Mouse (Mus musculus) small intestine, adult 2 months (tissue): ENCODE data around the gene Ston2. TPM values are rescaled to one million over a fixed set of nuclear protein-coding genes. Genes with fewer than 3 reads are reported as not detected.

Source experiments
- H3K27ac ChIP-seq: fragments of 200-500 bp; 2 replicates; pipeline ENCODE4 v1.5.1; 2012; ENCODE audit warnings: low read depth, low read length, control low read depth, inconsistent platforms; ENCODE audit not compliant: insufficient read depth
- H3K27me3 ChIP-seq: fragments of 200-500 bp; 2 replicates; pipeline ENCODE4 v1.6.1; 2012; ENCODE audit warnings: mild to moderate bottlenecking, moderate library complexity, low read length, inconsistent platforms; ENCODE audit not compliant: control insufficient read depth, insufficient read depth
- H3K36me3 ChIP-seq: fragments of 200-500 bp; 2 replicates; pipeline ENCODE4 v1.6.1; 2012; ENCODE audit warnings: mild to moderate bottlenecking, low read length, control low read depth, inconsistent platforms; ENCODE audit not compliant: control insufficient read depth, insufficient read depth
- H3K4me1 ChIP-seq: fragments of 200-500 bp; 2 replicates; pipeline ENCODE4 v1.6.1; 2012; ENCODE audit warnings: low read length, inconsistent platforms, mixed read lengths; ENCODE audit not compliant: control insufficient read depth, insufficient read depth, insufficient read length
- H3K4me3 ChIP-seq: fragments of 200-500 bp; 2 replicates; pipeline ENCODE4 v1.5.1; 2012; ENCODE audit warnings: low read depth, mild to moderate bottlenecking, control low read depth, inconsistent platforms, low read length, moderate library complexity
- CTCF ChIP-seq: fragments of 200-500 bp; IDR thresholded peaks from 2 replicates; pipeline ENCODE4 v1.5.1; 2012; ENCODE audit warnings: low read depth, mild to moderate bottlenecking, control low read depth, inconsistent platforms, low read length, moderate library complexity, mixed read lengths; ENCODE audit not compliant: insufficient replicate concordance, insufficient read length; ENCODE audit errors: extremely low read depth
- POLR2A ChIP-seq: fragments of 200-500 bp; IDR thresholded peaks from 2 replicates; pipeline ENCODE4 v1.6.1; 2012; ENCODE audit warnings: low read depth, mild to moderate bottlenecking, control low read depth, inconsistent platforms, low read length, moderate library complexity
- WGBS: fragments of 180-500 bp; shearing (Covaris S2); methylation state at CpG from one replicate; pipeline ENCODE4 v1.1.7; 2018; 5-methylcytosine and 5-hydroxymethylcytosine counted together
- polyA plus RNA-seq: library from polyadenylated mRNA; depleted of rRNA; stranded (reverse); fragments of >200 nt; gene quantifications from 2 replicates; pipeline ENCODE4 v1.2.3, GENCODE M21; 2012

The Ston2 gene
- polyA plus RNA-seq, 1 experiment = 13.1 TPM

DNA sequence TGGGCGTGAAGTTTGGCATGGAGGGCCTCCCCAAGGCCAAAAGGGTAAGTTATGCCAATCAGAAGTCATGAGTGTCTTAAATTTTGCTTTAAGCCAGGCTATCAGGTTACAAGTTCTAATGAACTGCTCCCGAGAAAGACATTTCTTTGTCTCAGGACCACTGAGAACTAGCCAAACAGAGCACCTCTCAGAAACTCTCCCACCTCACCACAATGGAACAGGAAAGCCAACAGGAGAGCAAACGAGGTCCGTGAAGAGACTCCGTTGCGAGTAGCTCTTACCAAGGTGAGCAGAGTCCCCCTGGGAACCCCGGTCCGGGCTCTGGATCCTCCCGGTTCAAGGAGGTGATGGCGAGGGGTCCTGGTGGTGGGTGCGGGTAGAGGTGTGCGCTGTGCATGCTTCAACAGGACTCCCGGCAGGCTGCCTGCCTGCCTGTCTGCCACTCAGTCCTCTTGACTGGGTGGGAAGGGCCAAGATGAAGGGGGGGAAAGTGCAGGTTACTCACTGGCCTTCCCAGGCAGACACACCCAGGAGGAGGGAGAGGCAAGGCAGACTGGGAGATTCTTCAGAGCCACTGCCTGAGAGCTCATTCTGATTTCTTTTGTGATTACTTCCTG is 102.4 kb downstream of the Ston2 start:
- H3K4me1 ChIP-seq = peaks cover 18% of the 10 kb centered on the region; the same call in 1 of the 2 replicates
- peak overlapping the region; percentile 54 for H3K27ac ChIP-seq
- H3K4me3 ChIP-seq = peak overlapping the region; percentile 61
- TF ChIP-seq CTCF (no peak), POLR2A (peak; percentile 58)
- no peaks in the 10 kb centered on the region for H3K27me3 ChIP-seq
- 23% methylated on average over 13 of the region's 13 CpGs for WGBS
- H3K36me3 ChIP-seq = no peaks in the 10 kb centered on the region

DNA sequence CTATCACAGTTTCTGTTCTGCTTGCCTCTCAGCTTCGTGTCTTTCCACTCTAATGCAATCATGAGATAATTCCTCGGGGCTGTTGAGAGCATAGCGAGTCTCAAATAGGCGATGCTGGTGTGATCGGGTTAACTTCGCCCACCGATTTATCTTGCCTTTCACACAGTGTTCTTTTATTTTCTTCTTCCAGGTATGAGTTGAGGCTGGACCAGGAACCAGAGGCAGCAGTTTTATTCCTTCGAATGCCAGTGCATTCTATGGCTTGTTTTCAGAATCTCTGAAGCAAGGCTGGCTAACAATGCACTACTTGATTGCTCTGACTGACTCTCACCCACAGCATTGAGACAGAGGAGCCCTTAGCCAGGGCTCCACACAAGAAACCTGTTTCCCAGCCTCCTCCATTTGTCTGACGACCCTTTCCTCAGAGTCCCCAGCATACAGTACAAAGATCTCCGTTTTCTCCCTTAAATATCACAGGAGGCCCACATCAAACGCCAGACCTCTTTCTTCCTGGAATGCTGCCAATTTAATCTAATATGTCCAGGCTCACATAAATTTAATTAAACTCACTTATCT is 103.3 kb downstream of the Ston2 start:
- Histone ChIP-seq H3K36me3 (no peaks in the 10 kb centered on the region), H3K27me3 (no peaks in the 10 kb centered on the region), H3K4me3 (peak overlapping the region; percentile 25; the same call in 1 of the 2 replicates), H3K27ac (no peak overlapping the region), H3K4me1 (peaks cover 18% of the 10 kb centered on the region; the same call in 1 of the 2 replicates)
- no peak for TF ChIP-seq CTCF
- TF ChIP-seq POLR2A = no peak
- 47% methylated on average over 11 of the region's 11 CpGs for WGBS

DNA sequence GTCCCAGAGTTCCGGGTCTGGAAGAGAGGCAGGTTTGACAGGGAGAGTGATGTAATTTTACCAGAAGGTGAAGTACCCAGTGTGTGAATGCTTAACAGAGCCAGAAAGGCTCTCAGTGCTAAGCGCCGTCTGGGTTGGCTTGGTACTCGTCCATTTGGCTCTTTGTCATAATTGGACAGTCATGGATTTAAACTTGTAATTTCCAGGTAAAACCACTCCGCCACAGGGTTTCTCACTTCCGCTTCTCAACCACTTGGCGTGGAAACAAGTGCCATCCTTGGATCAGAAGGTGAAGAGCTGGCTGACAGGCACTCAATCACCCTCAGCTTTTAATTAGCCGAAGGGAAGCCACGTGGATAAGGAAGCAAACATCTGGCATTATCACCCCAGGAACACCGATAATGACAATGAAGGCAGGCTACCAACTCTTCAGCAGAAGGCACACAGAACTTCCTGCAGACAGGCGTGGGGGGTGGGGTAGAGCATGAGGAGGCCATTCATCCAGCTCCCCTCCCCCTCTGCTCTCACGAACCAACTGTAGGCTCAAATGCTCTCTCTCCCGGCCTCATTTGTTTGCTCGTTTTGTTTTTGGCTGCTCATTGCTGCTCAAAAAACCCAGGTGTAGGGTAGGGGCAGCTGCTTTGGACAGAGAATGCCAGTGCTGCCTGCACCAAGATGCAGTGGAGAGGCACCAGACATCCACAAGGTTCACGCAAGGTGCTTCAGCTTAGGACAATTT is 103.9 kb downstream of the Ston2 start:
- 14% methylated on average over 15 of the region's 15 CpGs for WGBS
- Histone ChIP-seq H3K4me1 (peaks cover 18% of the 10 kb centered on the region; the same call in 1 of the 2 replicates), H3K4me3 (peak overlapping the region; percentile 25), H3K27me3 (no peaks in the 10 kb centered on the region), H3K36me3 (no peaks in the 10 kb centered on the region), H3K27ac (no peak overlapping the region)
- no peak for TF ChIP-seq POLR2A
- no peak for TF ChIP-seq CTCF

DNA sequence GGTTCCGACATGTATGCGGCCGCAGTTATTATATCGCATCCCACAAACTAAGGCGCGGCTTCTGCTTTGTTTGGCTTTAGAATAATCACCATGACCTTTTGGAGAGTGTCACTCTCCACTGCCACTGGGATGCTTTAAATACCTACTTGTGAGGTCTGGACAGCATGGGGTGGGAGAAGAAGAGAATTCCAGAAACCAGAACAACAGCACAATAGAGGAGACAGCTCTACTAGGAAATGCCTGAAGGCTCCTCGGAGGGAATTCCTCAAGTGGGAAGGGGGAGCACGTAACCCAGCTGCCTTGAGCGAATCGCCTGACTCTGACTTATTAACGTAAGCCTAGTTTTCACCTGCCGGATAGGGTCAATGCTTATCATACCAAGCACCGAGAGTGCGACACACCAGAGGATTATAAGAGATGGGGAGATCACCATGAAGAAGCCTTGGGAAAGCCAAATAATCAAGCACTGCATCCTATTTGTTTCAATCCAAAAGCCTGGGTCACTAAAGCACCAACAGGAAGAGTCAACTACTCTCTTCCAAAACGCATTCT is 104.6 kb downstream of the Ston2 start:
- WGBS = 54% methylated on average over 15 of the region's 15 CpGs
- Histone ChIP-seq H3K4me1 (peaks cover 18% of the 10 kb centered on the region; the same call in 1 of the 2 replicates), H3K36me3 (no peaks in the 10 kb centered on the region), H3K4me3 (no peak overlapping the region), H3K27ac (no peak overlapping the region), H3K27me3 (no peaks in the 10 kb centered on the region)
- TF ChIP-seq CTCF (no peak), POLR2A (no peak)

DNA sequence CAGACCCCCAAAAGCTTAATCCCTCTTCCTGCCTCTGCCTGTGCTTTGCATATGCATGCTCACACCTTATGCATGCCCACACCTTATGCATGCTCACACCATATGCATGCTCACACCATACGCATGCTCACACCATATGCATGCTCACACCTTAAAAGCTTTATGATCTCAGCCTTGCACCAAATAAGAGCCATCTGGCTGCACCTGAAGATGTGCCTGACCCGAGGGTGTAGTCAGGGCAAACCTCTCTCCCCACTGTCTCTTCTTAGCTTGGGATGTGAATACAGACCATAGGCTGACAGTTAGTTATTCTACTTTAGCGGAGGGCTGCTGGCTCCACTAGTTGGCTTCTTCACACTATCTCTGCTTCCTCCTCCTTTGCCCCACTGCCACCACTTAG is 105.1 kb downstream of the Ston2 start:
- 78% methylated on average over 3 of the region's 3 CpGs for WGBS
- TF ChIP-seq CTCF (no peak), POLR2A (no peak)
- peaks cover 18% of the 10 kb centered on the region; the same call in 1 of the 2 replicates for H3K4me1 ChIP-seq
- H3K4me3 ChIP-seq = no peak overlapping the region
- no peaks in the 10 kb centered on the region for H3K36me3 ChIP-seq
- H3K27ac ChIP-seq = no peak overlapping the region
- H3K27me3 ChIP-seq = no peaks in the 10 kb centered on the region

DNA sequence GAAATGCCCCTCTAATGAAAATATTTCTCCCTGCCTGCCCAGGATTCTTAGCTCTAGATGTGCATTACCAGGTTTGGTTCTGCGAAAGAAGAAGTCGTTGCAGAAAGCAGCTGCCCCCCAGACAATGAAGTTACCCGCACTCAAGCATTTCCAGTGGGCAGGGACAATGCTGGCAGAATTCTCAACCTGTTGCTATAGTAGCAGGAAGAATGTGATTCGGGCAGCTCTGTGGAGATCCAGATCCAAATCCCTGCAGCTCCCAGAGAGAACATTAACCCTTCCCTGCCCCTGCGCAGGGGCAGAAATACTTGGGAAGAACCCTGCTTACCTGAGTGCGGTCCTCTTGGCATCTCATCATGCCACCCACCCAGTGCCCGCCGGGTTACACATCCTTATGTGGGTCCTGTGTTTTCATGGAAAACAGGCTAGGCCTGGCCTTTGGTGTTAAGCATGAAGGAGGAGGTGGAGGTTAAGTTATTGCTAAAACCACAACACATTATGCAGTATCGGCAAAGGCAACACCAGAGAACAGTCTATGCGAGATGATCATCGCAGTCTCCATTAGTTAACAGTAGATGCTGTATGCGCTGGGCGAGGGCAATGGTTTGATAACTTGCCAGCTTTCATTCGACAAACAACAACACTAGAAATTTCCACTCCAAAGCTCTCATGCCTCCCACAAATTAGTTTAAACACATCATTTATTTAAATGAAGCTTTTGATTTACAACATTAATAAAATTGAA is 108.7 kb downstream of the Ston2 start:
- H3K4me1 ChIP-seq = peaks cover 17% of the 10 kb centered on the region; the same call in 1 of the 2 replicates
- H3K27ac ChIP-seq = no peak overlapping the region
- no peaks in the 10 kb centered on the region for H3K36me3 ChIP-seq
- TF ChIP-seq POLR2A (no peak), CTCF (no peak)
- 87% methylated on average over 14 of the region's 14 CpGs for WGBS
- H3K27me3 ChIP-seq = no peaks in the 10 kb centered on the region
- no peak overlapping the region for H3K4me3 ChIP-seq

DNA sequence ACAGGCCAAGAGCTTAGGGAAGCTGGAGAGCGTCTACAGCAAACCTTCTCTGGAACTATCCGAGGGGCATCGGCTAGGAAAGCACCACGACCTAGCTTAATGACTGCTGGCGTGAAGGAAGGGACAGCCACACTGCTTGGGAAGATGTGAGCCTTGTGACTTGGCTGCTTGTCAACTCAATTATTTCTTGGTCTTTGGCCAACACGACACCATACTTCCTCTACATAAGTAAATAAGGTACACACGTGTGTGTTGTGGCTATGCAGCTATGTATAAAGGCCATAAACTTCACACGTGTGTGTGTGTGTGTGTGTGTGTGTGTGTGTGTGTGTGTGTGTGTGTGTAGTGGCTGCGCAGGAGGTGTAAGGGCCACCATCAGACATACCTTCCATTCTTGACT is 112.2 kb downstream of the Ston2 start:
- Histone ChIP-seq H3K4me1 (peaks cover 4% of the 10 kb centered on the region; the same call in 1 of the 2 replicates), H3K27me3 (no peaks in the 10 kb centered on the region), H3K27ac (no peak overlapping the region), H3K36me3 (no peaks in the 10 kb centered on the region), H3K4me3 (no peak overlapping the region)
- 18% methylated on average over 9 of the region's 9 CpGs for WGBS
- TF ChIP-seq POLR2A (no peak), CTCF (no peak)
